Comparison of ENCODE assay signal across 8 mouse cellular contexts in the genomic region with DNA sequence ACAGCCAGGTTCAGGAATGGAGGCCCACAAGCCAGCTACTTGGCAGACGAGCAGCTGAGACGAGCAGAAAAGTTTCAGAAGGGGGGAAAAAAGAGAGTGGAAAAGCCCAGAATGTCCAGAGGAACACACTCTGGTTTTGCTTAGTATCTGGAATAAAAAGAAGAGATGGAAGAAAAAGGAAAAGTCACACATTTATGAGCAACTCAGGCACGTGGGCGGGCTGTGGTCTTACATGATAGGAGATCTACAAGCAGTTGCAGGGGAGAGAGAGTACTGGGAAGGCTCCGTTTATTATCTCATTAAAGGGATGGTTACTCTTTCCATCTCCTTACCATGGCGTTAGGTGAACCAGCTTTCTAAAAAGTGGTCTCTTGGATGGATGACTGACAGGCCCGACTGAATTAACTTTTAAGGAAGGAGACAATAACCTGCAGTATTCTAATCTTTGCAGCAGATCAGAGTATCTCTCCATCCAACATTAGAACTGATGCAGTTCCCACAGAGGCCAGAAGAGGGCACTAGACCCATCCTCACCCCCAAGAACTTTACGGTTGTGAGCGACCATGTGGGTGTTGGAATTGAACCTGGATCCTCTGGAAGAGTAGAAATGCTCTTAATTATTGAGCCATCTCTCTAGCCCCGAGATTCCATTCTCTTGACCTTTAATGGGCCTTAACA. TPM values are rescaled to one million over a fixed set of nuclear protein-coding genes. Genes with fewer than 3 reads are reported as not detected.
DNase-seq lines count a peak whose midpoint lies in the region; ATAC-seq lines count a peak whose summit lies in the region.

No protein-coding gene starts in this region.

- DNase-seq in heart, postnatal 14 days = peak; percentile 44 to 61
- no peak for DNase-seq in heart, adult 11 months
- DNase-seq in urinary bladder, postnatal 14 days (ENCODE audit: low spot score) = peak; percentile 44
- no peak for DNase-seq in urinary bladder, postnatal 10 days (ENCODE audit: low spot score)
- peak; percentile 60 to 69 for DNase-seq in adrenal gland, postnatal 36 days
- DNase-seq in hindlimb bud, embryonic 11.5 days (ENCODE audit: extremely low spot score, low read depth, low spot score) = peak; percentile 18
- DNase-seq in Muller cell, postnatal 12 days (ENCODE audit: inconsistent ontology term) = no peak

- peak; percentile 75; the same call in 1 of the 2 replicates for ATAC-seq in monocyte, adult 5-6 weeks (replicated peaks; ENCODE audit: insufficient number of reproducible peaks, low FRiP score, low TSS enrichment, poor library complexity, severe bottlenecking)

- intact Hi-C loops in heart, postnatal 14 days (cut with DNase I) = loop anchor here (5.0 kb wide), 2 partner anchors 50 to 175 kb away; no protein-coding TSS in a partner anchor

RNA-seq across cellular contexts. Expression of a gene that starts 25.7 kb away (rescaled TPM):
- 10 to 100 TPM; 83.0 to 89.6 TPM for total RNA-seq in heart, postnatal 14 days (2021)
- 100 to 1,000 TPM; 117 to 215 TPM for total RNA-seq in adrenal gland, postnatal 36 days (2021)
- 49.0 to 97.9 TPM (median 69.7 TPM) in 3 replicates for total RNA-seq in monocyte, adult 5-6 weeks (2017)

Comparison
In these comparisons a context has a peak if more than half of its experiments do, and no peak if none do; other contexts are left out.
1. DNase-seq: peak in heart, postnatal 14 days (2 of 2), urinary bladder, postnatal 14 days (single experiment), adrenal gland, postnatal 36 days (2 of 2) and hindlimb bud, embryonic 11.5 days (single experiment); none in heart, adult 11 months (single experiment), urinary bladder, postnatal 10 days (single experiment) and Muller cell, postnatal 12 days (single experiment).